Mouse (Mus musculus) ES-E14 (cell line): ENCODE data around the gene Arih2. TPM values are rescaled to one million over a fixed set of nuclear protein-coding genes. Genes with fewer than 3 reads are reported as not detected.

Experiments
- DNase-seq: peaks from one replicate; pipeline ENCODE4 v3.0.0-alpha.2; 2013; ENCODE audit warnings: low read depth, low spot score
- H3K27ac ChIP-seq: 2 replicates; pipeline ENCODE4 v1.5.1; 2012; ENCODE audit warnings: low read depth, mild to moderate bottlenecking, low read length, moderate library complexity, mixed read lengths; ENCODE audit not compliant: poor library complexity, insufficient read depth, severe bottlenecking
- H3K36me3 ChIP-seq: 2 replicates; pipeline ENCODE4 v1.6.1; 2012; ENCODE audit warnings: mild to moderate bottlenecking, low read length, moderate library complexity, mixed read lengths; ENCODE audit not compliant: control insufficient read depth, poor library complexity, insufficient read depth, severe bottlenecking
- H3K4me1 ChIP-seq, 2 experiments: fragments of 150-350 bp in 1 of 2; sonication (generic) in 1 of 2; 2 replicates each; pipeline ENCODE4 v1.6.1; 2012; ENCODE audit warnings: low read length in 2 of 2, mild to moderate bottlenecking in 1 of 2, mixed read lengths in 1 of 2; ENCODE audit not compliant: control insufficient read depth in 2 of 2, insufficient read depth in 2 of 2, poor library complexity in 1 of 2
- H3K4me3 ChIP-seq, 2 experiments: fragments of 150-350 bp in 1 of 2; sonication (generic) in 1 of 2; 2 replicates each; pipeline ENCODE4 v1.5.1; 2012; ENCODE audit warnings: low read length in 2 of 2, low read depth in 1 of 2, mild to moderate bottlenecking in 1 of 2, mixed read lengths in 1 of 2; ENCODE audit not compliant: insufficient read depth in 1 of 2, poor library complexity in 1 of 2, severe bottlenecking in 1 of 2
- H3K9ac ChIP-seq: 2 replicates; pipeline ENCODE4 v1.6.1; 2012; ENCODE audit warnings: low read depth, mild to moderate bottlenecking, low read length, mixed read lengths; ENCODE audit not compliant: poor library complexity, insufficient read depth, severe bottlenecking
- H3K9me3 ChIP-seq: fragments of 150-350 bp; sonication (generic); 2 replicates; pipeline ENCODE4 v1.6.1; 2012; ENCODE audit warnings: low read depth, mild to moderate bottlenecking, low read length; ENCODE audit not compliant: control insufficient read depth, insufficient read depth
- CHD2 ChIP-seq: IDR thresholded peaks from 2 replicates; pipeline ENCODE4 v1.6.1; 2014; ENCODE audit warnings: mild to moderate bottlenecking, low read depth, low read length, inconsistent platforms
- HCFC1 ChIP-seq: IDR thresholded peaks from 2 replicates; pipeline ENCODE4 v1.6.1; 2012; ENCODE audit warnings: low read length, inconsistent platforms, borderline replicate concordance; ENCODE audit not compliant: insufficient read depth
- MAFK ChIP-seq: IDR thresholded peaks from 2 replicates; pipeline ENCODE4 v1.6.1; 2014; ENCODE audit warnings: mild to moderate bottlenecking, low read depth, low read length, inconsistent platforms; ENCODE audit not compliant: insufficient read depth
- ZC3H11A ChIP-seq: IDR thresholded peaks from 2 replicates; pipeline ENCODE4 v1.6.1; 2012; ENCODE audit warnings: low read depth, mild to moderate bottlenecking, inconsistent platforms, low read length, borderline replicate concordance
- ZNF384 ChIP-seq: IDR thresholded peaks from 2 replicates; pipeline ENCODE4 v1.6.1; 2012; ENCODE audit warnings: low read depth, low read length, inconsistent platforms
- in situ Hi-C, 2 experiments: fragments of 600-800 bp; cut with MboI; formaldehyde crosslinking; loops; one replicate each; pipeline ENCODE4 v1.15.1; 2025; ENCODE audit warnings: low sequenced_read_pairs in 2 of 2, inconsistent platforms in 1 of 2; ENCODE audit not compliant: unreplicated experiment in 2 of 2
- total RNA-seq: library from RNA; depleted of rRNA; stranded (reverse); fragments of 300-350 nt; gene quantifications from 2 replicates; pipeline ENCODE4 v1.2.3, GENCODE M21; 2012

Gene Arih2
- total RNA-seq, 1 experiment: 128 TPM

- DNase-seq: no peak
- Histone ChIP-seq H3K36me3 (no peaks in the 10 kb centered on the region), H3K9me3 (no peaks in the 10 kb centered on the region), H3K27ac (no peak overlapping the region), H3K4me1 (peaks cover 0 to 3% of the 10 kb centered on the region in 2 experiments; a peak in 2 of 4 replicates), H3K9ac (peak overlapping the region; percentile 78), H3K4me3 (peak overlapping the region; percentile 74 to 79)
- TF ChIP-seq ZNF384: no peak
- no peak for TF ChIP-seq ZC3H11A
- no peak for TF ChIP-seq MAFK
- no peak for TF ChIP-seq CHD2
- no peak for TF ChIP-seq HCFC1
- in situ Hi-C loops: no loop called here
These were observed 42.6 kb upstream of the Arih2 start for GRCm38 (mm10) chr9:108691846-108692225.

GRCm38 (mm10) chr9:108691371-108691770, 42.2 kb upstream of the Arih2 start:
- in situ Hi-C loops: no loop called here
- Histone ChIP-seq H3K27ac (no peak overlapping the region), H3K4me3 (peak overlapping the region; percentile 74 to 79; a peak in 3 of 4 replicates), H3K4me1 (peaks cover 0 to 3% of the 10 kb centered on the region in 2 experiments; a peak in 2 of 4 replicates), H3K36me3 (no peaks in the 10 kb centered on the region), H3K9me3 (no peaks in the 10 kb centered on the region), H3K9ac (peak overlapping the region; percentile 78)
- no peak for DNase-seq
- TF ChIP-seq MAFK: no peak
- no peak for TF ChIP-seq ZNF384
- no peak for TF ChIP-seq ZC3H11A
- TF ChIP-seq CHD2: no peak
- TF ChIP-seq HCFC1: no peak

DNA sequence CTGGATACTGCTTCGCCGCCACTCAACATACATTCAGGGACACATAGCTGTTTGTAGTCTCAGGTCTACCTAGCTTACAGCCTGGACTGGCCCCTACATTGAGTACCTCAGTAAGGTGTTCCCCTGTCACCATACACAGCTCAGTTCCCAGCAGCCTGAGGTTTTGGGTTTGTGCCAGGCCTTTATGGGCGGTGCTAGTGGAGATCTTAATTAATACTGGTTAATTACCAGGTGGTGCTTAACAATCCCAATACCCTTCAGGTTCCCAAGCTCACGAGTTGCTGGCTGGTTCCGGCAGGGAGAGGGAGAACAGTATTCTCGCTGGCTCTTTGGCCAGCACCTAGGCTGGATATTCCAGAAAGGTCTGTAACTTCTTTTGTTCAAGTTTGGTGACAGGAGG, 41.7 kb upstream of the Arih2 start:
- no peak overlapping the region for H3K4me3 ChIP-seq

GRCm38 (mm10) chr9:108689993-108690392, 40.8 kb upstream of the Arih2 start:
- H3K9me3 ChIP-seq: no peaks in the 10 kb centered on the region
- H3K9ac ChIP-seq: no peak overlapping the region
- in situ Hi-C loops: no loop called here
- H3K4me3 ChIP-seq: no peak overlapping the region
- DNase-seq: no peak
- 0 out of 2 replicates have a peak, but pooled peaks cover under 1% of the 10 kb centered on the region for H3K36me3 ChIP-seq
- no peak for TF ChIP-seq ZNF384
- no peak for TF ChIP-seq ZC3H11A
- no peak for TF ChIP-seq CHD2
- TF ChIP-seq MAFK: no peak
- no peak for TF ChIP-seq HCFC1
- H3K4me1 ChIP-seq: peaks cover 0 to 3% of the 10 kb centered on the region in 2 experiments; a peak in 2 of 4 replicates
- no peak overlapping the region for H3K27ac ChIP-seq

More for the DNA sequence above, 41.7 kb upstream of the Arih2 start:
- H3K9me3 ChIP-seq: no peaks in the 10 kb centered on the region
- H3K4me1 ChIP-seq: peaks cover 0 to 3% of the 10 kb centered on the region in 2 experiments; a peak in 2 of 4 replicates
- no peak overlapping the region for H3K9ac ChIP-seq
- TF ChIP-seq CHD2 (no peak), HCFC1 (no peak), ZC3H11A (no peak), MAFK (no peak), ZNF384 (no peak)
- in situ Hi-C loops: no loop called here
- H3K36me3 ChIP-seq: no peaks in the 10 kb centered on the region
- H3K27ac ChIP-seq: no peak overlapping the region
- DNase-seq: no peak

DNA sequence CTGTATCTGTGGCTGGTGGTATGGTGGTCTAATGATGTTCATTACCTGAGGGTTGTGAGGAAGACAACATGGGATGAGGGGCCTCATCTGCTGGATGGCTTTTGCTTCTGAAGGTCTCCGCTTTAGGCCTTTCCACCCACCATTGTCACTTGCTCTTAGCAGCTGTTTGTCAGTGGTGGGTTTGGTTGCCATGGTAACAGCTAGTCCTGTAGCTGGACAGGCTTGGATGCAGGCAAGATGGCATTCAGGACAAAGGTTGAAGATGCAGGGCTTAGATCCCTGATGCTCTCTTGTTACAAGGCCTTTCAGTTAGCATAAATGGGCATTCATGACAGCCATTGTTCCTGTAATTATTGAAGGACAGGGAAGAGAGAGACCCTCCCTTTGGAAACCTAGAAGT, 39.9 kb upstream of the Arih2 start, which contains the start of gene Prkar2a:
TSS of gene Prkar2a (plus strand) at position 209 of the 400 bp plus-strand sequence.
- in situ Hi-C loops: no loop called here
- no peak within 1 kb of the TSS for H3K9ac ChIP-seq
- 0 out of 2 replicates have a peak, but pooled peaks cover 2% of the 10 kb centered on the region for H3K36me3 ChIP-seq
- no peaks in the 10 kb centered on the region for H3K9me3 ChIP-seq
- no peak for DNase-seq
- TF ChIP-seq MAFK (no peak), ZC3H11A (no peak), CHD2 (no peak), HCFC1 (no peak)
- H3K27ac ChIP-seq: no peak within 1 kb of the TSS
- no peak within 1 kb of the TSS for H3K4me3 ChIP-seq
- H3K4me1 ChIP-seq: peaks cover 0 to 3% of the 10 kb centered on the region in 2 experiments; a peak in 2 of 4 replicates
